In genomic region chr4:46389013-46389611, GRCm38 (mm10) we compare ENCODE assay signal across 8 mouse cellular contexts. TPM values are rescaled to one million over a fixed set of nuclear protein-coding genes. Genes with fewer than 3 reads are reported as not detected.
DNase-seq lines count a peak whose midpoint lies in the region; ATAC-seq lines count a peak whose summit lies in the region.

TSS of gene Trmo (minus strand) at chr4:46389437.

- peak; percentile 94 to 98 for DNase-seq in adrenal gland, adult (ENCODE audit: inconsistent age in 2 of 2, low spot score in 1 of 2)
- DNase-seq in embryo, embryonic 10.5 days (ENCODE audit: low spot score): peak; percentile 98
- peak; percentile 94 for DNase-seq in gastrocnemius, postnatal 14 days
- DNase-seq in left cerebral cortex, postnatal 10 days (ENCODE audit: extremely low spot score in 1 of 2, low spot score in 2 of 2): peak; percentile 92 to 96
- DNase-seq in right cerebral cortex, postnatal 25 days: peak; percentile 95
- peak; percentile 92 to 93 for DNase-seq in urinary bladder, postnatal 4 days (ENCODE audit: low spot score in 2 of 2)

- peak; percentile 91 for ATAC-seq in inflammation-experienced regulatory T-cells, adult 6 months
- peak; percentile 90 for ATAC-seq in megakaryocyte-erythroid progenitor cell, adult 5-6 weeks (replicated peaks; ENCODE audit: low FRiP score, low TSS enrichment, poor library complexity, severe bottlenecking)

- intact Hi-C loops in gastrocnemius, postnatal 14 days (cut with DNase I; ENCODE audit: low total_unique reads): loop anchor here (5.0 kb wide), 1 partner anchor 63 kb away; the partner anchor contains the start of gene Anp32b
- intact Hi-C loops in left cerebral cortex, postnatal 10 days (cut with DNase I): no loop called here

RNA-seq across cellular contexts. Expression of gene Trmo, which starts in this region (rescaled TPM):
- total RNA-seq in gastrocnemius, postnatal 14 days (2021): 1 to 10 TPM; 3.0 to 3.1 TPM
- 10 to 100 TPM in 2 of 3 experiments, 1 to 10 TPM in 1; 8.1 to 18.0 (median 15.4) TPM for polyA plus RNA-seq in inflammation-experienced regulatory T-cells, adult 6 months (2017; shearing (Covaris generic))
- 1 to 10 TPM; 3.7 to 4.6 TPM for total RNA-seq in left cerebral cortex, postnatal 10 days (2021)
- 5.6 and 10.7 TPM in 2 replicates for total RNA-seq in megakaryocyte-erythroid progenitor cell, adult 5-6 weeks (2014; fragmentation: Nextera tagmentation)
- 8.9 and 11.4 TPM in 2 replicates for total RNA-seq in megakaryocyte-erythroid progenitor cell, adult 5-6 weeks (2017)

Comparison
In these comparisons a context has a peak if more than half of its experiments do, and no peak if none do; other contexts are left out.
1. Peak in every context shown above with its lines: DNase-seq and ATAC-seq.